Mouse (Mus musculus): ENCODE measurements at regions not wholly inside any gene's neighbourhood (a gene's known extent, or its start where the extent isn't known, plus 50 kb on each side); places are given as distances from the start of the nearest gene placed in this dataset.
A peak's percentile ranks its signal among the peaks of the same experiment; 100 is the strongest.

GRCm38 (mm10) chr8:36304809-36305208 lies 539.2 kb downstream of the Gm19410 start:
- DNase-seq (ENCODE audit: low spot score): no peak

- DNase-seq (ENCODE audit: low spot score): no peak
Measured at GRCm38 (mm10) chr8:36306336-36306735, 540.7 kb downstream of the Gm19410 start.

DNA sequence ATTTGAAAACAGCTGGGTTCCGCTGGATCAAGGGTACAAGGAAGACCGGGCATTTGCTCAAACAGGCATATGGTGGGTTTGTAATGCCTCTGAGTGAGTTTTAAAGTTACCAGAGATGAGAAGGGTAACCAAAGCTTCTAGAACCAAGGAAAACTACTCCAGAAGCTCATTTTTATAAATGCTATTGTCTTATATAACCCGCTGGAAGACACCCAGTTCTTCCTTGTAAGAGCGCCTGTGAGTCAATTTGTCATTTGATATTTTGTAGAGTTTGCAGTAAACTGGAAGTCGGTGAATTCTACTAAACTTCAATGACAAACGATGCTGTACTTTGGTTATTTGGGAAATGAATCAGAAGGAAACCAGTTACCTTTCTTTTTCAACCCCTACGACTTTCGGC lies 541.9 kb downstream of the Gm19410 start:
- no peak for DNase-seq (ENCODE audit: low spot score)

GRCm38 (mm10) chr8:36308056-36308455 lies 542.5 kb downstream of the Gm19410 start:
- DNase-seq (ENCODE audit: low spot score): no peak

DNA sequence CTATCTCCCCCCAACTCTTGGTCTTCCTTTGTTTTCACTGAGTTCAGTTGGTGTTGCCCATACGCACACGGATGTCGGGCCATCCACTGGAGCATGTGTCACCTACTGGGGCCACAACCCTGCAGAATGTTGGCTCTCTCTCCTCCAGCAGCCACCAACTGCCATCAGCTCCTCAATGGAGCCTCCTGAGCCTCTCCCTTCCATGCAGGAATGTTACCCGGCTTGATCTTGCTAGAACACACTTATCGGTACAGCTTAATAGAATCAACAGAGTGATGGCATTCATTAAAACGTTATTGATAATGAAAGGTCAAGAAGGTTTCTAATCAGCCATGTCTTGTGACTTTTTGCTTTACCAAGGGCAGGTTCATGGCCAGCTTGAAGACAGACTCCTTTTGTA lies 543.7 kb downstream of the Gm19410 start:
- DNase-seq (ENCODE audit: low spot score): no peak

DNA sequence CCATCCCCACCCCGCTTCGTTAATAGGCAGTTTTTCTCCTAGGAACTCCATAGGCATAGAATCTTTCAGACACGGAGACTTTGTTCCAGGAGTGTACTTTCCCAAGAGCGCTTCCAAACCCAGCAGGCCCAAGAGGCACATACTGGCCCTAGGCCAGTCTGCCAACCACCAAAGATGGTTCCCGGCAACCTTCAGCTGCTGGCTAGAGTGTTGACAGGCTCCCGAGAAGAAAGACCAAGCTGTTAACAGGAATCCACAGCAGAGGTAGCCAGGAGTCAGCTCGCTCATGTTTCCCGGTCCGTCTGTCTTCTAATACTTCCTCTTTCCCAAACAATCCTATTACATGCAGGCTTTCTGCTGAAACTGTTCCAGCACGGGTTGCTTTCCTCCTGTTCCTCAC lies 544.4 kb downstream of the Gm19410 start:
- no peak for DNase-seq (ENCODE audit: low spot score)

DNA sequence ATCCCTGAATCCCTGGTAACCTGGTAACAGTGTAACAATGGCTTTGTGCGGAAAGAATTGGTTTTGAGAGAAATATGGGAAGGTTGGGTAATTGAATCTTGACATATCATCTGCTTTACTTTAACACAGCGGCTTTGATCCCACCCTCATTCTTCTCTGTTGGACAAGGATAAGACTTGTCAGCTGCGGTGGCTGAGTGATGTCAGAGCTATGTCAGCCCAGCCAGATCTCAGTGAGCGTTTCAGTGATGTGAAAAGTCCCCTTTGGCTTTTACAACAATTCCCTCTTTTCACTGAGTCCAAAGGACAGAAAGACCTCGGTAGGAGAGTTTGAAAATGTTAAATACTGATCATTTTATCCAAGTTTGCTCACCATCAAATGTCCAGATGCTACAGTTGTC lies 546.1 kb downstream of the Gm19410 start:
- DNase-seq (ENCODE audit: low spot score): no peak

- no peak for DNase-seq (ENCODE audit: low spot score)
Measured at GRCm38 (mm10) chr8:36312963-36313362, 547.4 kb downstream of the Gm19410 start.

DNA sequence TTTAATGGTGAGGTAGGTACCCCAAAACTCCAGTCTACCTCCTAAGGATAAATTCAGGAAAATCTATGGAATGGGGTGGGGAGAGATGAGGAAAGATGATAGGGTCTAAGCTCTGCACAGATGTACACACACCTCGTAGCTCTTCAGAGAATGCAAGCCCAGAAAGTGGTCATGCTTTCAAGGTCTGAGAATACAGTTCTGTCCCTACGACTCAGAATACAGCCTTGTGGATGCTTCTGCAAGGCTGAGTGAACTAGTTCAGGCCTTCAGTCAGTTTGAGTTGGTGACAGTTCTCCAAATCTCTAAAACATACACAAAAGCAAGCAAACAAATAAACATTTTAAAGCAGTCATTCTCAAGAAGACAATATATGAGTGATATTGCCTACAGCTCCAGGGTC lies 552.8 kb downstream of the Gm19410 start:
- no peak for DNase-seq (ENCODE audit: low spot score)

DNA sequence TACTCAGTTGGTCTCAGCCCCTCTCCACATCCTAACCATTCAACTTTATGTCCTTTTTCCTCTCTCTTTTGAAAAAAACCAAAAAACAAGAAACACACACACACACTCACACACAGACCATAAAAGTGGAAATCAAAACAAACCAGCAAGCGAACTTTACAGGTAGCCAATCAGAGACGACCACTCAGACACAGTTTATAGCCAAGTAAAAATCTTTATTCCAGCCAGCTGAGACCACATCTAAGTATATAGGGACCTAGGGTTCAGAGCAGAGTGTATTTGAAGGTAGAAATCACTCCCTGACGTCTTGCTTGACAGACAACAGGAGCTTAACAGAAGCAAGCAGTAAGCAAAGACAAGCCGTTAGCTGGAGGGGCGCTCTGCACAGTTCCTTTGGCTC lies 553.3 kb downstream of the Gm19410 start:
- DNase-seq (ENCODE audit: low spot score): peak; percentile 45

- peak; percentile 31 for DNase-seq (ENCODE audit: low spot score)
Measured at GRCm38 (mm10) chr8:36319314-36319959, 553.8 kb downstream of the Gm19410 start.

DNA sequence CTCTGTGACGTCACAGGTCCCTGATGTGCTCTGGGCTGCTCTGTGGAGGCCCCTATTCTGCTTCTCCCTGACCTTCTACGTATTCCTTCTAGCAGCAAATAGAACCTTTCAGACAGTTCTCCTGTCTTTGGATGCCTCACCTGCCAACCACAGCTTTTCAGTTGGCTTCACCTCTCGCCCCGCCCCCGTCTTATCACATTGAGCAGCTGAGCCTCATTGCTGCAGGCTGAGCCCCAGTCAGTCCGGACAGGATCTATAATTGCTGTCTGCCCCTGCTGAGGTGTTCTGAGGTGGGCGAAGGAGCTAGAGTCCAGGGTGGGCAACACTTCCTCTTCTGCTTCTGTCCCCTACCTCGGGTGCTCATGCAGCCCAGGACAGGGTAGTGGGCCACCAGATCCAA lies 556.5 kb downstream of the Gm19410 start:
- DNase-seq (ENCODE audit: low spot score): no peak

GRCm38 (mm10) chr8:36322578-36322977 lies 557.0 kb downstream of the Gm19410 start:
- no peak for DNase-seq (ENCODE audit: low spot score)

- DNase-seq (ENCODE audit: low spot score): no peak
Measured at GRCm38 (mm10) chr8:36338628-36339027, 573.0 kb downstream of the Gm19410 start.

GRCm38 (mm10) chr8:36339449-36339848 lies 573.9 kb downstream of the Gm19410 start:
- DNase-seq (ENCODE audit: low spot score): no peak

DNA sequence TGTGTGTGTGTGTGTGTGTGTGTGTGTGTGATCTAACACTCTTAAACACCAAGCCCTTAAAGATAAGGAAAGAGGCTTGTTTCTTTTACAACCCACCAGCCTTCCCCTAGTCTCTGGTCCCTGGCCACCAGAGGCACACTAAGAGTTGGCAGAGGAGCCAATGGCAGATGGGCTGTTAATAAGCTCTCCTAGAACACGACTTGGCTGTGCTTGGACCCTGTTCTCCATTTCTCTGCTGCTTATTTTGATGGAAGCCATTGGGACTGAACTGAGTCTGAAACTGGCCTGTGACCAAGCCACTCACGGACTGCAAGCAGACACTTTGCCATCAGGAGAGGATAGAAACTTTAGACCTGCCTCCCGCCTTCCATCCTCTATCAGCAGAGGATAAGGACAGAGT lies 574.9 kb downstream of the Gm19410 start:
- DNase-seq (ENCODE audit: low spot score): no peak

- DNase-seq (ENCODE audit: low spot score): no peak
Measured at GRCm38 (mm10) chr8:36341965-36342364, 576.4 kb downstream of the Gm19410 start.

GRCm38 (mm10) chr8:36342650-36343049 lies 577.1 kb downstream of the Gm19410 start:
- no peak for DNase-seq (ENCODE audit: low spot score)

GRCm38 (mm10) chr8:36346682-36347324 lies 581.2 kb downstream of the Gm19410 start:
- DNase-seq (ENCODE audit: low spot score): peak; percentile 91

DNA sequence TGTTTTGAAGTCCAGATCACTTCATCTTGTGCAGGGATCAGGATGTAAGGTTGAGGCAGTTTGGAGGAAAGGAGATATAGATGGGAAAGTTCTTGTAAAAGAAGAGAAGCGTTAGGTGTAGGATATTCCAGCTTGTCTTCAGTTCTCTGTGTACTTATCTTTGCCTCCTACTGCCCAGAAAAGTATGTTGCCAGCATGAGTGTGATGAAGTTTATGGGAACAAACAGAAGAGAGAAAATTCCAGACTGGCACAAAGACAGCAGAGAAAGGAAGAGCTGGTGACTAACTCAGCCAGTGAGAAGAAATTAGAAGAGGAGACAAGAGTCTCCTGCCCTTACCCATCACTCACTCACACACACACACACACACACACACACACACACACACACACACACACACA lies 582.5 kb downstream of the Gm19410 start:
- DNase-seq (ENCODE audit: low spot score): no peak

- DNase-seq (ENCODE audit: low spot score): no peak
Measured at GRCm38 (mm10) chr8:36354926-36355325, 589.3 kb downstream of the Gm19410 start.

DNA sequence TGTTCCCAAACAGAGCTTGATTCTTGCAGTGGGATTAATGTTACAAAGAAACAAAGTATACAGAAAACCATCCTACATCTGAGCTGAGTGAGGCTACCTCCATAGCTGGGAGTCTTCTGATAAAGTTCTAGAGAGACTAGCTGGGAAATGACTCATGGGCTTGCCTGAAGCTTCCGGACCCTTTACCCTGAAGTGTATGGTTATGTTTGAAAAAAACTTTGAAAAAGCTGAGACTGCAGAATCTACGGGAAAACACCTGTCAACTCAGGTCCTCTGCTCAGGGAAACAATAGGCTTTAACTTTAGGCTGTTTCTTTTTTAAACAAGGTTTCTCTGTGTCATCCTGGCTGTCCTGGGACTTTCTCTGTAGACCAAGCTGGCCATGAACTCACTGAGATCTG lies 593.4 kb downstream of the Gm19410 start:
- no peak for DNase-seq (ENCODE audit: low spot score)

DNA sequence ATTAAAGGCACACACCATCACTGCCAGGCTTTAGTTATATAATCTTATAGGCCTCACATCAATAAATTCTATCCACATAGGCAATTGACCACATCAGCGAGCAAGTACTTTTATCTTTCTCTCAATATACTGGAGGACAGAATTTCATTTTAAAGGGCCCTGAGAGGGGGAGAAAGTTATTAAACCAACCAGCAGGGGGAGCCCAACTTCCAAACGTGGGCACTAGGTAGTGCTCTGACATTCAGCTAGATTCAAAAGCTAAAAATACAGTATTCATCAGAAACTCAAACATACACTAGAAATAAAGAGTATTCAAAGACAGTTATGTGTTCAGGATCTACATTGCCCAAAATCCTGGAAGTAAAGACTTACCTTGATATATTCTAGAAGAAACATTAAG lies 595.7 kb downstream of the Gm19410 start:
- DNase-seq (ENCODE audit: low spot score): peak; percentile 69
